Mouse (Mus musculus) cerebellum, adult 11 months (tissue): ENCODE data around the gene Cmtm5.
"Not testable (repeated sequence)": the region's sequence is repeated elsewhere in the genome, so short reads cannot be mapped to it uniquely, and the experiment has no call there.

Experiments
- DNase-seq: peaks from one replicate; pipeline ENCODE4 v3.0.0; 2022

Gene Cmtm5

GRCm38 (mm10) chr14:54960769-54961168, 24.7 kb downstream of the Cmtm5 start:
- no peak for DNase-seq

DNA sequence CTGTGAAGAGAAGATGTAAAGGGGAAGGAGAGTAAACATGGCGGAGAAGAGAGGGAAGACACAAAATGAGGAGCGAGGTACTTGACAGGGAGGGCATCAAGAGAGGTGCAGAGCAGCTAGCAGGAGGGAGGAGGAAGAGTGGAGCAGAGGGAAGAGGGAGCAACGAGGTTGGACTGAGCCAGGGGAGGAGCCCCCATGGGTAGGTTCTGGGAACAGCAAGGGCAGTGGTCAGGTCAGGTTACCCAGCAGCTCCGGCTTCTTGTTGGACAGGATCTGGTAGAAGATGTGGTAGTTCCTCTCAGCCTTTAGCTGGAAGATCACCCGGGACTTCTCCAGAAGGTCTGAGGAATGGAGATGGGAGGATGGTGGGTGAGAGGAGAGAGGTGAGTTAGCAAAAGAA, 25.4 kb downstream of the Cmtm5 start:
- no peak for DNase-seq

DNA sequence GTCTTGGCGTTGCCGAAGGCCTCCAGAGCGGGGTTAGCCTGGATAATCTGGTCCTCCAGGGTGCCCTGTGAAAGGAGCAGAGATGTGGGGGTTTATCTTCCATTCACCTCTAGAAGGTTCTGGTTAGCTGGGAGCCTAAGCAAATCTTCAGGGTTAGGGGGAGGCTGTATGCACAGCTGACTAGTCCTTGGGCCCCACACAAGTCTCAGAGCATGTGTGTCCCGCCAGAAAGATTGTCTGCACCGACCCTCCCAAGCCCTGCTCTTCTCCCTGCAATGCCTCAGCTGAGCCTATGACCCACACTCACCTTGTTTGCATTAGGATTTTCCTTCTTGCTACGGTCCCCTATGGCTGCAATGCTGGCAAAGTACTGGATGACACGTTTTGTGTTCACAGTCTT, 26.7 kb downstream of the Cmtm5 start:
- no peak for DNase-seq

DNA sequence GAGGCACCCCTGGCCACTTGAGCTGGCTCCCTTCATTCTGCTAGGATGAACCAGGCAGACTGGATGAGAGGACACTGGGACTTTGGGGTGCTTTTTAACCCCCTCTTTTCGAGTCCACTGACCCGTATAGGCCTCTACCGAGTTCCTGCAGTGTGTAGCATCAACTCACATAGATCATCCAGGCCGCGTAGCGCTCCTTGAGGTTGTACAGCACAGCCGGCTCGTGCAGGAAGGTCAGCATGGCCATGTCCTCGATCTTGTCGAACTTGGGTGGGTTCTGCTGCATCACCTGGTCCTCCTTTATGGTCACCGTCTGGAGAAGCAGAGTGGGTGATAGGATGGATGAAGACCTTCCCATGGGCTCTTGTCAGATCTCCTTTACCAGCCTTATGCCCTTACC, 27.7 kb downstream of the Cmtm5 start:
- no peak for DNase-seq

- DNase-seq, result no peak
Measured at GRCm38 (mm10) chr14:54965044-54965443, 29.0 kb downstream of the Cmtm5 start.

- DNase-seq, result no peak
Measured at GRCm38 (mm10) chr14:54965631-54966030, 29.6 kb downstream of the Cmtm5 start.

- no peak for DNase-seq
Measured at GRCm38 (mm10) chr14:54966320-54966977, 30.4 kb downstream of the Cmtm5 start, which contains the start of gene Myh6. TSS of gene Myh6 (minus strand) at chr14:54966927.

DNA sequence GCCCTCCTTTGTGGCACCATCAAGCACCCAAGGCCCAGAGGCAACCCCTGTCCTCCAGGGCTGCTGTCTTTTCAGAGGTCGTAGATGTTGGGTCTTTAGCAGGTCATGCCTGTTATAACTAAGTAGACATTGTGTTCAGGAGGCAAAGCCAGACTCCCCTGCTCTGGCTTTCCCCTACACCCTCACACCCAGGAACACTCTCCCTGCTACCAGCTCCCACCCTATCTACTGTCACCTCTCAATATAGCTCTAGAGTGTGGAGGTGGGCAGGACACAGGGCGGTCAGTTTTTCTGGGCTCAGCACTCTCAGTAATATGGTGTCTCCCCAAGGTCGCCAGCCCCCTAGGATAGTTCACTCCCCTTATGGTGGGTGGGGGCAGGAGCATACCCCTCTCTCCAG, 31.8 kb downstream of the Cmtm5 start:
- no peak for DNase-seq

GRCm38 (mm10) chr14:54968344-54968743, 32.3 kb downstream of the Cmtm5 start:
- DNase-seq, result no peak

- not testable (repeated sequence) for DNase-seq
Measured at GRCm38 (mm10) chr14:54972786-54973185, 36.7 kb downstream of the Cmtm5 start.

- DNase-seq, result no peak
Measured at GRCm38 (mm10) chr14:54974068-54974791, 38.2 kb downstream of the Cmtm5 start.

DNA sequence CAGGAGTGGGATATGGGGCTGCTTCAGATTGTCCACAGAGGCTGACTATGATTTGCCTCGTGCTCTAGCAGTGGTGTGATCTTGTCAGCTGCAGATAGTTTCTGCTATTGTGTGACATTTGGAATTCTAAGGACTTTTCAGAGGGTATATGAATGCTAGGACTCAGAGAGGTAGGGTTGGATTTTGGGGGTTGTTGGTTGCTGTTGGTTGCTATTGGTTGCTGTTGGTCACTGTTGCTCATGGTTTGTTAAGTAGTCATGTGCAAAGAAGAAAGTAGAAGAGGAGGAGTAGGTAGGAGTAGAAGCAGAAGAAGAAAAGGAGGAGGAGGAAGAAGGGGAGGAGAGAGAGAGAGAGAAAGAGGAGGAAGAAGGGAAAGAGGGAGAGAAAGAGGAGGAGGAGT, 40.6 kb downstream of the Cmtm5 start, which contains the start of gene Gm17428:
Gene Gm17428, plus strand, starts transcription at position 301 of the 400 bp plus-strand sequence.
- no peak for DNase-seq

DNA sequence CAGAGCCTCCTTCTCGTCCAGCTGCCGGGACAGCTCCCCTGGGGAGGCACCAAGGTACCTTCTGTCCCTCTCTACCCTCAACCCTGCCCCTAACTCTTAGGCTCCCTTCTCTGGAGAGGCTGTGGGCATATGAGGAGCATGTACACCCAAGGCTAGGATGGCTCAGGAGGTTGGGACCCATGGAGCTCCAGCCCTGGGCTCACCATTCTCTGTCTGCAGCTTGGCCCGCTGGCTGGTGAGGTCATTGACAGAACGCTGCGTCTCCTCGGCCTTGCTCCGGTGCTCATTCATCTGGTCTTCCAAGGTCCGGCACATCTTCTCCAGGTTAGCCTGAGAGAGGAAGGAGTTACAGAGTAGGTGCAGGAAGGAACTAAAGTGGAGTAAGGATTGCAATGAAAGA, 42.6 kb downstream of the Cmtm5 start:
- no peak for DNase-seq

DNA sequence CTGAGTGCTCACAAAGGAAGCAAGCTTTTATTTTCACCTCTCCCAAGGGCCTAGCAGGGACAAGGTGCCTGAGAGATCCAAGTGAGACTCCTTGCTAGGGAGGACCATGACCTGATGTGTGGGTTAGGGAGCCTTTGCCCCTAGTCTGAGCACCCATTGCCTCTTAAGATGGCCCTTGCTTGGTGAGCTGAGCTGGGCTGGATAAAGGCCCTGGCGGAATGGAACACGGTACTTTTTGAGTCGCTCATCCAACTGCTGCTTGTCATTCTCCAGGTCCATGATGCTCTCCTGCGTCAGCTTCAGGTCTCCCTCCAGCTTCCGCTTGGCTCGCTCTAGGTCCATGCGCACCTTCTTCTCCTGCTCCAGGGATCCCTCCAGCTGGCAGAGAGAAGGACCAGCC, 45.9 kb downstream of the Cmtm5 start:
- DNase-seq, result no peak

GRCm38 (mm10) chr14:54988350-54988874, 52.4 kb downstream of the Cmtm5 start:
- DNase-seq, result not testable (repeated sequence)
